Mouse (Mus musculus) liver, postnatal 0 days (tissue): ENCODE measurements at regions not wholly inside any gene's neighbourhood (a gene's known extent, or its start where the extent isn't known, plus 50 kb on each side); places are given as distances from the start of the nearest gene placed in this dataset.

ENCODE experiments used
- ATAC-seq: fragments of 200-750 bp; cut with Nextera tagmentation; 2 replicates; pipeline ENCODE4 v1.8.0; 2017; ENCODE audit warnings: mild to moderate bottlenecking, moderate library complexity
- DNase-seq: peaks from one replicate; pipeline ENCODE4 v3.0.0-alpha.2; 2016
- H3K27ac ChIP-seq: fragments of 300-500 bp; sonication (generic); 2 replicates; pipeline ENCODE4 v1.5.1; 2014; ENCODE audit warnings: antibody characterized with exemption, moderate library complexity, mild to moderate bottlenecking, low read depth
- H3K27me3 ChIP-seq: fragments of 300-500 bp; sonication (generic); 2 replicates; pipeline ENCODE4 v1.6.1; 2014; ENCODE audit warnings: low read length, control low read depth, mixed read lengths; ENCODE audit not compliant: insufficient read depth
- H3K36me3 ChIP-seq: fragments of 300-500 bp; sonication (generic); replicated peaks from 2 replicates; pipeline ENCODE4 v1.6.1; 2014; ENCODE audit warnings: mild to moderate bottlenecking, control low read depth, low read length, moderate library complexity, mixed read lengths; ENCODE audit not compliant: insufficient read depth
- H3K4me1 ChIP-seq: fragments of 300-500 bp; sonication (generic); 2 replicates; pipeline ENCODE4 v1.6.1; 2014; ENCODE audit warnings: antibody characterized with exemption, mild to moderate bottlenecking, control low read depth; ENCODE audit not compliant: insufficient read depth
- H3K4me2 ChIP-seq: fragments of 300-500 bp; sonication (generic); 2 replicates; pipeline ENCODE4 v1.6.1; 2014; ENCODE audit warnings: low read depth, mild to moderate bottlenecking, low read length, moderate library complexity, mixed read lengths
- H3K4me3 ChIP-seq: fragments of 300-500 bp; sonication (generic); 2 replicates; pipeline ENCODE4 v1.5.1; 2014; ENCODE audit warnings: low read depth, low read length
- H3K9ac ChIP-seq: fragments of 300-500 bp; sonication (generic); replicated peaks from 2 replicates; pipeline ENCODE4 v1.6.1; 2014; ENCODE audit warnings: mild to moderate bottlenecking, moderate library complexity
- H3K9me3 ChIP-seq: fragments of 300-500 bp; sonication (generic); 2 replicates; pipeline ENCODE4 v1.6.1; 2016; ENCODE audit warnings: mild to moderate bottlenecking, control low read depth, low read length, mixed read lengths
- CTCF ChIP-seq: sonication (generic); IDR thresholded peaks from 2 replicates; pipeline ENCODE4 v1.5.1; 2016; ENCODE audit warnings: antibody characterized with exemption, low read depth
- EP300 ChIP-seq: IDR thresholded peaks from 2 replicates; pipeline ENCODE4 v1.6.1; 2016; ENCODE audit warnings: antibody characterized with exemption, low read depth, mild to moderate bottlenecking
- WGBS: fragments of 180-500 bp; shearing (Covaris S2); extraction: QIAGEN DNeasy Blood & Tissue Kit; methylation state at CpG from one replicate; pipeline ENCODE4 v1.1.7; 2014; ENCODE audit not compliant: insufficient replicate concordance; 5-methylcytosine and 5-hydroxymethylcytosine counted together

- H3K36me3 ChIP-seq = no peaks in the 10 kb centered on the region
- H3K9me3 ChIP-seq = no peaks in the 10 kb centered on the region
- no peak overlapping the region for H3K9ac ChIP-seq
- H3K27me3 ChIP-seq = no peaks in the 10 kb centered on the region
- H3K4me1 ChIP-seq = no peaks in the 10 kb centered on the region
- peak; percentile 78 for ATAC-seq
- peak overlapping the region; percentile 44; the same call in 1 of the 2 replicates for H3K27ac ChIP-seq
- TF ChIP-seq EP300 (peak; percentile 32; the same call in 1 of the 2 replicates), CTCF (no peak)
- 50% methylated on average over 13 of the region's 13 CpGs for WGBS
- peak; percentile 19 for DNase-seq
- no peak overlapping the region for H3K4me2 ChIP-seq
- H3K4me3 ChIP-seq = no peak overlapping the region
These were observed 158.0 kb upstream of the Creb1 start for GRCm38 (mm10) chr1:64374286-64375071.

GRCm38 (mm10) chr1:64364095-64364494 lies 168.3 kb upstream of the Creb1 start:
- Histone ChIP-seq H3K9me3 (no peaks in the 10 kb centered on the region), H3K27me3 (no peaks in the 10 kb centered on the region), H3K36me3 (no peaks in the 10 kb centered on the region), H3K4me1 (no peaks in the 10 kb centered on the region), H3K4me3 (no peak overlapping the region), H3K27ac (no peak overlapping the region), H3K4me2 (no peak overlapping the region), H3K9ac (no peak overlapping the region)
- no peak for ATAC-seq
- TF ChIP-seq EP300 (no peak), CTCF (no peak)
- no peak for DNase-seq
- WGBS = 80% methylated on average over 1 of the region's 1 CpGs

DNA sequence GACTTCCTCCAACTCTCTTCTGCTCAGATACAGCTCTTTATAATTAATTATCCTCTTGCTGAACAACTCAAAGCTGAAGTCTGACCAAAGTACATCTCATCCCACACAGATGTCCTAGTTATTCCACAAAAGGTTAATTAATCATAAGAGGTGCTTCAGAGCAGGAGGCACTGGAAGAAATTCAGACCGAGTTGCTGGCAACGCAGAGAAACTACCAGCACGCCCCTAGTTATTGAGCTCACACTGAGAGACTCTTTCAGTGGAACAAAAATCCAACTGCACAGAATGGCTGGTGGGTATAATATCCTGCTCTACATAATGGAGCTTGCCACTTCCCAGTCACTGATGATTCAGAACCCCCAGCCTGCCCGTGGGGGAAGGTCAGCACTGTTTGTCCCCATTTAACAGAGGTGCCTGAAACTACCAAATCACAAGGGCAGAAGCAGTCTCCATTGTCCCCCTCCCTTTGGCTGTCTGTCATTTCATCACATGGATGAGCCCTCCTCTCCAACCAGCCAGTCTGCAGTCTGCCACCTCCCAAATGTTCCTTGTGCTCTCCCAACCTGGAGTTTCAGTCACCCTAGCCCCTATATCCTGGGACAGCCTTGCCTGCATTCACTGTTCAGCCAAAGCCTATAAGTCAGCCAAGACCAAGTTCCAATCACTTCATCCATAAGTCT lies 170.3 kb upstream of the Creb1 start:
- DNase-seq = no peak
- 73% methylated on average over 4 of the region's 4 CpGs for WGBS
- TF ChIP-seq CTCF (no peak), EP300 (no peak)
- Histone ChIP-seq H3K4me3 (no peak overlapping the region), H3K9me3 (no peaks in the 10 kb centered on the region), H3K4me2 (no peak overlapping the region), H3K36me3 (no peaks in the 10 kb centered on the region), H3K27ac (no peak overlapping the region), H3K9ac (no peak overlapping the region), H3K27me3 (no peaks in the 10 kb centered on the region), H3K4me1 (no peaks in the 10 kb centered on the region)
- ATAC-seq = no peak

DNA sequence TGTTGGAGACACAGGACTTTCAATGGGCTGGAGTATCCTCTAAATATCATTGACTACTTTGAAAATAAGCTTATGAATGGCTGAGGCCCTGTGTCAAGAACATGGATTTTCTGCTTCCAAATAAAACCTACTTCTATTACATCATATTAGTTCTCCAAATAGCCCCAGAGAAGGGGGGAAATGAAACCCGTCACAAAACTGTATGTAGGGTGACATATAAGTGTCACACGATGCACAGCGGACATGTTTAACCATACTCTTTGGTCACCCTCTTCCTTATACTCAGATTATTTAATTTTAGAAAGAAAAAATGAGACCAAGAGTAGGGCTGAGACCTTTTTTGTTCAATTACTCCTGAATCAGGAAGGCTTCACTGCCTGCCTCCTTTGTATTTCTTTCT lies 189.2 kb upstream of the Creb1 start:
- Histone ChIP-seq H3K4me3 (no peak overlapping the region), H3K27ac (no peak overlapping the region), H3K9me3 (no peaks in the 10 kb centered on the region), H3K4me1 (peaks cover 2% of the 10 kb centered on the region; the same call in 1 of the 2 replicates), H3K4me2 (no peak overlapping the region), H3K36me3 (no peaks in the 10 kb centered on the region), H3K27me3 (no peaks in the 10 kb centered on the region), H3K9ac (no peak overlapping the region)
- no peak for TF ChIP-seq EP300
- no peak for TF ChIP-seq CTCF
- ATAC-seq (no peak), DNase-seq (no peak)
- WGBS = 65% methylated on average over 3 of the region's 3 CpGs

DNA sequence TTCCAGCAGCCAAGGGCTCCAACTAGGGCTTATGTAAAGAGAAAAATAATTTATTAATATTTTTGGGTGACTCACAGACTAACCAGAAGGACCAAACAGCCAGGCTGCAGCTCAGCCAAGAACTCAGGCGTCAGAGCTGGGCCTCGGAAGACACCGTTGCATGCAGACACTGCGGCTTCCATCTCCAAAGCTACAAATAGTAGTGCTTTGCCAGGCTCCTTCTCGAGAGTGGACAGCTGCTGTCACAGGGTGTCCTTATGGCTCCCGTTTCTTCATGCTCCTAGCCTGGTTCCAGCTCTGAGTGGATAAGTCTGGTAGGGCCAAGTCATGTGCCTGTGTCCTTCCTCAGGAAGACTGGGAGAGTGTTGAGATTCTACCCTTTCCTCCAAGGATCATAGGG lies 190.8 kb upstream of the Creb1 start:
- ATAC-seq = no peak
- Histone ChIP-seq H3K4me3 (no peak overlapping the region), H3K27me3 (no peaks in the 10 kb centered on the region), H3K36me3 (no peaks in the 10 kb centered on the region), H3K4me1 (peaks cover 6% of the 10 kb centered on the region; the same call in 1 of the 2 replicates), H3K27ac (no peak overlapping the region), H3K9me3 (no peaks in the 10 kb centered on the region), H3K9ac (no peak overlapping the region), H3K4me2 (no peak overlapping the region)
- WGBS = 68% methylated on average over 6 of the region's 6 CpGs
- DNase-seq = no peak
- TF ChIP-seq EP300 (no peak), CTCF (no peak)

DNA sequence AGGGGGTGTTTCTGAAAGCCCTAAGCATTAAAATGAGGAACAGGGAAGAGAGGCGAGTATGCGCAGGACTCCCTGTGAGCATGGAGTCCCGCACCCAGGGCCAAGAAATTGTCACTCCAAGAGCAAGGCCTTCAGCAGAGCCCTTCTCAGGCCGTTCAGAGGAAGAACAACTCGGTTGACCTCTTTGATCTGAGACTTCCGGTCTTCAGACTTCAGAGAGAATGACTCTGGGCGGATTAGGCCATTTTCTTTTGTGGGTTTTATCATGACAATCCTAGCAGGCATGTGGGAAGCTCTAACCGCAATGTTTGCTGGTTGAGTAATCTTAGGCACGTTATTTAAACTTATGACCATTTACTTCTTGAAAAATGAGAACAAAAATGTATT lies 193.9 kb upstream of the Creb1 start:
- Histone ChIP-seq H3K27ac (no peak overlapping the region), H3K36me3 (no peaks in the 10 kb centered on the region), H3K9ac (no peak overlapping the region), H3K9me3 (no peaks in the 10 kb centered on the region), H3K4me2 (no peak overlapping the region), H3K4me3 (no peak overlapping the region), H3K4me1 (peaks cover 6% of the 10 kb centered on the region; the same call in 1 of the 2 replicates), H3K27me3 (no peaks in the 10 kb centered on the region)
- TF ChIP-seq EP300 = no peak
- no peak for TF ChIP-seq CTCF
- DNase-seq (no peak), ATAC-seq (no peak)
- WGBS = 35% methylated on average over 9 of the region's 9 CpGs
